Mouse (Mus musculus) MEL (cell line): Measurements from ENCODE around the gene Zpr1. TPM values are rescaled to one million over a fixed set of nuclear protein-coding genes. Genes with fewer than 3 reads are reported as not detected.

Experiments
- DNase-seq: peaks from one replicate; pipeline ENCODE4 v3.0.0; 2011; ENCODE audit warnings: low read depth, low spot score
- H3K27ac ChIP-seq: 2 replicates; pipeline ENCODE4 v1.5.1; 2012; ENCODE audit warnings: low read depth, mild to moderate bottlenecking, control low read depth, low read length, moderate library complexity; ENCODE audit not compliant: control insufficient read depth
- H3K27me3 ChIP-seq, 2 experiments: fragments of 150-350 bp in 1 of 2; sonication (generic) in 1 of 2; 2 replicates each; pipeline ENCODE4 v1.6.1; 2012; ENCODE audit warnings: low read length in 2 of 2, mild to moderate bottlenecking in 2 of 2, improper control_type of control experiment in 1 of 2, moderate library complexity in 1 of 2; ENCODE audit not compliant: insufficient read depth in 2 of 2, control insufficient read depth in 1 of 2
- H3K36me3 ChIP-seq, 2 experiments: 2 replicates each; pipeline ENCODE4 v1.6.1; 2012 to 2014; ENCODE audit warnings: low read length in 2 of 2, improper control_type of control experiment in 1 of 2, inconsistent platforms in 1 of 2, mild to moderate bottlenecking in 1 of 2; ENCODE audit not compliant: insufficient read depth in 2 of 2, control insufficient read depth in 1 of 2
- H3K4me1 ChIP-seq, 2 experiments: fragments of 150-350 bp in 1 of 2; sonication (generic) in 1 of 2; 2 replicates each; pipeline ENCODE4 v1.6.1; 2012; ENCODE audit warnings: low read length in 2 of 2, improper control_type of control experiment in 1 of 2, mild to moderate bottlenecking in 1 of 2; ENCODE audit not compliant: insufficient read depth in 2 of 2, control insufficient read depth in 1 of 2
- H3K4me3 ChIP-seq, 2 experiments: fragments of 150-350 bp in 1 of 2; sonication (generic) in 1 of 2; 2 replicates each; pipeline ENCODE4 v1.5.1; 2012; ENCODE audit warnings: low read depth in 2 of 2, low read length in 2 of 2, mild to moderate bottlenecking in 2 of 2, moderate library complexity in 2 of 2, control low read depth in 1 of 2, improper control_type of control experiment in 1 of 2; ENCODE audit not compliant: control insufficient read depth in 1 of 2, insufficient read depth in 1 of 2
- H3K79me2 ChIP-seq: 2 replicates; pipeline ENCODE4 v1.6.1; 2012; ENCODE audit warnings: mild to moderate bottlenecking, low read length, moderate library complexity; ENCODE audit not compliant: control insufficient read depth, poor library complexity, insufficient read depth
- H3K9ac ChIP-seq: 2 replicates; pipeline ENCODE4 v1.6.1; 2012; ENCODE audit warnings: low read depth, mild to moderate bottlenecking, control low read depth, low read length, moderate library complexity; ENCODE audit not compliant: control insufficient read depth, poor library complexity, severe bottlenecking
- H3K9me3 ChIP-seq: fragments of 150-350 bp; sonication (generic); replicated peaks from 2 replicates; pipeline ENCODE4 v1.6.1; 2012; ENCODE audit warnings: mild to moderate bottlenecking, low read length, improper control_type of control experiment, moderate library complexity; ENCODE audit not compliant: insufficient read depth
- CHD1 ChIP-seq: IDR thresholded peaks from 2 replicates; pipeline ENCODE4 v1.6.1; 2012; ENCODE audit warnings: low read depth, mild to moderate bottlenecking, inconsistent platforms, low read length, improper control_type of control experiment
- CTCF ChIP-seq, 3 experiments: IDR thresholded peaks in 2 of 3; conservative IDR thresholded peaks in 1 of 3; 2 replicates each; pipeline ENCODE4 v1.5.1; 2011 to 2012; ENCODE audit warnings: low read length in 3 of 3, low read depth in 2 of 3, mild to moderate bottlenecking in 2 of 3, improper control_type of control experiment in 1 of 3, inconsistent platforms in 1 of 3, mixed read lengths in 1 of 3, moderate library complexity in 1 of 3; ENCODE audit not compliant: control insufficient read depth in 1 of 3, insufficient read depth in 1 of 3, poor library complexity in 1 of 3, severe bottlenecking in 1 of 3
- E2F4 ChIP-seq: IDR thresholded peaks from 2 replicates; pipeline ENCODE4 v1.6.1; 2011; ENCODE audit warnings: low read depth, low read length, improper control_type of control experiment, borderline replicate concordance
- ELF1 ChIP-seq: IDR thresholded peaks from 2 replicates; pipeline ENCODE4 v1.6.1; 2014; ENCODE audit warnings: low read depth, mild to moderate bottlenecking, inconsistent platforms, low read length, improper control_type of control experiment, moderate library complexity
- ETS1 ChIP-seq: IDR thresholded peaks from 2 replicates; pipeline ENCODE4 v1.6.1; 2012; ENCODE audit warnings: low read depth, mild to moderate bottlenecking, inconsistent platforms, low read length, improper control_type of control experiment, moderate library complexity
- GABPA ChIP-seq: IDR thresholded peaks from 2 replicates; pipeline ENCODE4 v1.6.1; 2012; ENCODE audit warnings: low read depth, mild to moderate bottlenecking, inconsistent platforms, low read length, improper control_type of control experiment, moderate library complexity
- HCFC1 ChIP-seq: IDR thresholded peaks from 2 replicates; pipeline ENCODE4 v1.6.1; 2012; ENCODE audit warnings: low read depth, mild to moderate bottlenecking, inconsistent platforms, low read length, improper control_type of control experiment, moderate library complexity
- KAT2A ChIP-seq: conservative IDR thresholded peaks from 2 replicates; pipeline ENCODE4 v1.6.1; 2012; ENCODE audit warnings: low read depth, low read length, improper control_type of control experiment, inconsistent platforms
- MAFK ChIP-seq: IDR thresholded peaks from 2 replicates; pipeline ENCODE4 v1.6.1; 2011; ENCODE audit warnings: low read depth, mild to moderate bottlenecking, low read length, improper control_type of control experiment, borderline replicate concordance
- MAX ChIP-seq: IDR thresholded peaks from 2 replicates; pipeline ENCODE4 v1.6.1; 2011; ENCODE audit warnings: low read length, improper control_type of control experiment
- MAZ ChIP-seq: IDR thresholded peaks from 2 replicates; pipeline ENCODE4 v1.6.1; 2012; ENCODE audit warnings: low read depth, mild to moderate bottlenecking, inconsistent platforms, low read length, improper control_type of control experiment
- MEF2A ChIP-seq: IDR thresholded peaks from 2 replicates; pipeline ENCODE4 v1.6.1; 2014; ENCODE audit warnings: low read depth, mild to moderate bottlenecking, inconsistent platforms, low read length, improper control_type of control experiment; ENCODE audit not compliant: poor library complexity, insufficient replicate concordance, severe bottlenecking; ENCODE audit errors: extremely low read depth
- MXI1 ChIP-seq: IDR thresholded peaks from 2 replicates; pipeline ENCODE4 v1.6.1; 2011; ENCODE audit warnings: mild to moderate bottlenecking, low read depth, low read length, improper control_type of control experiment
- MYB ChIP-seq: IDR thresholded peaks from 2 replicates; pipeline ENCODE4 v1.6.1; 2011; ENCODE audit warnings: mild to moderate bottlenecking, low read depth, low read length, improper control_type of control experiment
- POLR2A ChIP-seq, 2 experiments: IDR thresholded peaks; 2 replicates each; pipeline ENCODE4 v1.6.1; 2011 to 2012; ENCODE audit warnings: low read length in 2 of 2, mild to moderate bottlenecking in 2 of 2, control low read depth in 1 of 2, improper control_type of control experiment in 1 of 2, low read depth in 1 of 2, moderate library complexity in 1 of 2; ENCODE audit not compliant: control insufficient read depth in 1 of 2, insufficient read depth in 1 of 2, poor library complexity in 1 of 2
- POLR2AphosphoS2 ChIP-seq: IDR thresholded peaks from 2 replicates; pipeline ENCODE4 v1.6.1; 2011; ENCODE audit warnings: low read length, improper control_type of control experiment
- POLR2AphosphoS5 ChIP-seq: IDR thresholded peaks from 2 replicates; pipeline ENCODE4 v1.6.1; 2012; ENCODE audit warnings: low read depth, borderline replicate concordance, mild to moderate bottlenecking, inconsistent platforms, low read length, moderate library complexity, mixed read lengths
- RAD21 ChIP-seq: IDR thresholded peaks from 2 replicates; pipeline ENCODE4 v1.6.1; 2011; ENCODE audit warnings: mild to moderate bottlenecking, low read depth, low read length, improper control_type of control experiment
- RCOR1 ChIP-seq: IDR thresholded peaks from 2 replicates; pipeline ENCODE4 v1.6.1; 2012; ENCODE audit warnings: low read depth, mild to moderate bottlenecking, inconsistent platforms, low read length, improper control_type of control experiment
- SIN3A ChIP-seq: IDR thresholded peaks from 2 replicates; pipeline ENCODE4 v1.6.1; 2012; ENCODE audit warnings: low read length, improper control_type of control experiment, inconsistent platforms
- TAL1 ChIP-seq: IDR thresholded peaks from 2 replicates; pipeline ENCODE4 v1.6.1; 2012; ENCODE audit warnings: mild to moderate bottlenecking, inconsistent platforms, low read length, moderate library complexity, mixed read lengths
- TCF12 ChIP-seq: IDR thresholded peaks from 2 replicates; pipeline ENCODE4 v1.6.1; 2014; ENCODE audit warnings: low read depth, mild to moderate bottlenecking, inconsistent platforms, low read length, improper control_type of control experiment, moderate library complexity
- USF1 ChIP-seq: IDR thresholded peaks from 2 replicates; pipeline ENCODE4 v1.6.1; 2014; ENCODE audit warnings: low read depth, mild to moderate bottlenecking, inconsistent platforms, low read length, improper control_type of control experiment, moderate library complexity
- USF2 ChIP-seq, 2 experiments: IDR thresholded peaks; 2 replicates each; pipeline ENCODE4 v1.6.1; 2011 to 2012; ENCODE audit warnings: improper control_type of control experiment in 2 of 2, low read length in 2 of 2, borderline replicate concordance in 1 of 2, inconsistent platforms in 1 of 2, low read depth in 1 of 2, mild to moderate bottlenecking in 1 of 2; ENCODE audit not compliant: insufficient read depth in 1 of 2
- ZC3H11A ChIP-seq: IDR thresholded peaks from 2 replicates; pipeline ENCODE4 v1.6.1; 2012; ENCODE audit warnings: low read depth, mild to moderate bottlenecking, inconsistent platforms, low read length, improper control_type of control experiment
- ZMIZ1 ChIP-seq: IDR thresholded peaks from 2 replicates; pipeline ENCODE4 v1.6.1; 2012; ENCODE audit warnings: low read depth, mild to moderate bottlenecking, inconsistent platforms, low read length, improper control_type of control experiment, moderate library complexity
- ZNF384 ChIP-seq: IDR thresholded peaks from 2 replicates; pipeline ENCODE4 v1.6.1; 2012; ENCODE audit warnings: low read depth, mild to moderate bottlenecking, inconsistent platforms, low read length, improper control_type of control experiment
- polyA plus RNA-seq, 2 experiments: library from polyadenylated mRNA; stranded (reverse) in 1 of 2; unstranded in 1 of 2; fragments of >175 nt in 1 of 2; fragments of >200 nt in 1 of 2; gene quantifications; 2 replicates each; pipeline versions ENCODE4 v1.2.1 to v1.2.4; 2012; ENCODE audit warnings: low replicate concordance in 2 of 2, low read depth in 1 of 2; ENCODE audit not compliant: insufficient read length in 2 of 2, insufficient read depth in 1 of 2, missing spikeins in 1 of 2
- total RNA-seq: library from RNA; depleted of rRNA; stranded (reverse); fragments of 300-350 nt; gene quantifications from 2 replicates; pipeline ENCODE4 v1.2.3, GENCODE M21; 2012

The Zpr1 gene
- total and polyA plus RNA-seq, 3 experiments, result 99.7 to 171 TPM; not detected in 1

- TF ChIP-seq POLR2AphosphoS2, result 0 out of 2 replicates have a peak, but pooled peaks have one; percentile 25
- TF ChIP-seq ZMIZ1, result no peak
- TF ChIP-seq POLR2A (IDR thresholded peaks at IDR 0.05; ENCODE audit: control insufficient read depth in 1 of 2, insufficient read depth in 1 of 2, low read depth in 1 of 2, low read length in 2 of 2, poor library complexity in 1 of 2), result peak; percentile 90 to 92
- no peak for TF ChIP-seq MYB
- TF ChIP-seq GABPA, result no peak
These were observed at the start of gene Zpr1 (continued) for GRCm38 (mm10) chr9:46272677-46273454.

- no peak overlapping the region for H3K9ac ChIP-seq
- H3K27ac ChIP-seq, result no peak overlapping the region
- H3K4me1 ChIP-seq, result peaks cover 15 to 32% of the 10 kb centered on the region in 2 experiments
- TF ChIP-seq KAT2A, result no peak
- TF ChIP-seq CTCF (IDR thresholded peaks at IDR 0.05 in 2 of 3, conservative IDR thresholded peaks at IDR 0.05 in 1 of 3; ENCODE audit: control insufficient read depth in 1 of 3, insufficient read depth in 1 of 3, low read depth in 2 of 3, low read length in 3 of 3, poor library complexity in 1 of 3, severe bottlenecking in 1 of 3), result no peak
- TF ChIP-seq USF2 (IDR thresholded peaks at IDR 0.05; ENCODE audit: borderline replicate concordance in 1 of 2, insufficient read depth in 1 of 2, low read depth in 1 of 2, low read length in 2 of 2), result no peak
- TF ChIP-seq MAZ, result no peak
- no peak for TF ChIP-seq CHD1
- TF ChIP-seq TCF12, result no peak
- no peak for TF ChIP-seq ZNF384
- no peak for TF ChIP-seq SIN3A
- TF ChIP-seq, all 39 proteins: peak for 0
- Histone ChIP-seq H3K36me3 (peaks cover 3 to 31% of the 10 kb centered on the region in 2 experiments), H3K79me2 (no peaks in the 10 kb centered on the region), H3K9me3 (no peaks in the 10 kb centered on the region), H3K4me3 (no peak overlapping the region), H3K27me3 (no peaks in the 10 kb centered on the region)
- DNase-seq, result no peak
These were observed 49.8 kb upstream of the Zpr1 start for GRCm38 (mm10) chr9:46223090-46223489.

GRCm38 (mm10) chr9:46224101-46224500, 48.8 kb upstream of the Zpr1 start:
- no peak overlapping the region for H3K27ac ChIP-seq
- H3K9ac ChIP-seq, result no peak overlapping the region
- H3K4me1 ChIP-seq, result peaks cover 13 to 28% of the 10 kb centered on the region in 2 experiments
- H3K4me3 ChIP-seq, result no peak overlapping the region
- no peaks in the 10 kb centered on the region for H3K9me3 ChIP-seq
- no peaks in the 10 kb centered on the region for H3K79me2 ChIP-seq
- H3K27me3 ChIP-seq, result no peaks in the 10 kb centered on the region
- no peak for DNase-seq
- H3K36me3 ChIP-seq, result peaks cover 3 to 24% of the 10 kb centered on the region in 2 experiments
- no peak for TF ChIP-seq MAX
- TF ChIP-seq ZC3H11A, result no peak
- no peak for TF ChIP-seq TAL1
- no peak for TF ChIP-seq RAD21
- TF ChIP-seq MAFK, result no peak
- TF ChIP-seq MEF2A, result no peak
- TF ChIP-seq RCOR1, result no peak
- no peak for TF ChIP-seq GABPA
- TF ChIP-seq ETS1, result no peak
- no peak for TF ChIP-seq USF1
- TF ChIP-seq POLR2A (IDR thresholded peaks at IDR 0.05; ENCODE audit: control insufficient read depth in 1 of 2, insufficient read depth in 1 of 2, low read depth in 1 of 2, low read length in 2 of 2, poor library complexity in 1 of 2), result no peak
- no peak for TF ChIP-seq MXI1
- TF ChIP-seq USF2 (IDR thresholded peaks at IDR 0.05; ENCODE audit: borderline replicate concordance in 1 of 2, insufficient read depth in 1 of 2, low read depth in 1 of 2, low read length in 2 of 2), result no peak
- no peak for TF ChIP-seq ELF1
- TF ChIP-seq SIN3A, result no peak
- no peak for TF ChIP-seq E2F4
- no peak for TF ChIP-seq KAT2A
- no peak for TF ChIP-seq POLR2AphosphoS5
- TF ChIP-seq HCFC1, result no peak
